Mouse (Mus musculus) large intestine, adult 2 months (tissue): ENCODE measurements around the gene Dmc1. TPM values are rescaled to one million over a fixed set of nuclear protein-coding genes. Genes with fewer than 3 reads are reported as not detected.

Experiments
- DNase-seq: peaks from one replicate; pipeline ENCODE4 v3.0.0-alpha.2; 2012; ENCODE audit warnings: low read depth, low spot score
- WGBS: fragments of 180-500 bp; shearing (Covaris S2); methylation state at CpG from one replicate; pipeline ENCODE4 v1.1.7; 2018; 5-methylcytosine and 5-hydroxymethylcytosine counted together
- polyA plus RNA-seq: library from polyadenylated mRNA; depleted of rRNA; stranded (reverse); fragments of >200 nt; gene quantifications from 2 replicates; pipeline ENCODE4 v1.2.3, GENCODE M21; 2012; rRNA removed

The Dmc1 gene
- polyA plus RNA-seq, 1 experiment, result 0.05 TPM

DNA sequence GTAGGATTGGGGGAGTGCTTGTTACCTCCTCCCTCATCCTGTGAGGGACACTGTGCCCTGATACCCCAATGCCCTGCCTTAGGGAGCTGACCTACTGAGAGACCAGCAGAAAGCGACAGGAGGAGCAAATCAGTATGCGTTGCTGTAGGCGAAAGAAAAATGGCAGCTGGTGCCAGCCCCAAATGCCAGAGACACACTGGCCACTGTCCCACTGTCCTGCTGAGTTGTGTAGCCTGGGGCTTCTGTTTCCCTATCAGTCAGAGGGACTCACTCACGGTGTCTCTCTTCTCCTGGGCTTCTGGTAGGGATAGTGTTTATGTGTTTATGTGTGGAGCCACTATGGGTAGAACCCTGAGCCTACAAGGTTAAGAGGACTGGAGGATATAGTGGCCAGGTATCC lies 87.2 kb downstream of the Dmc1 start:
- no peak for DNase-seq
- 85% methylated on average over 4 of the region's 4 CpGs for whole genome bisulfite sequencing

DNA sequence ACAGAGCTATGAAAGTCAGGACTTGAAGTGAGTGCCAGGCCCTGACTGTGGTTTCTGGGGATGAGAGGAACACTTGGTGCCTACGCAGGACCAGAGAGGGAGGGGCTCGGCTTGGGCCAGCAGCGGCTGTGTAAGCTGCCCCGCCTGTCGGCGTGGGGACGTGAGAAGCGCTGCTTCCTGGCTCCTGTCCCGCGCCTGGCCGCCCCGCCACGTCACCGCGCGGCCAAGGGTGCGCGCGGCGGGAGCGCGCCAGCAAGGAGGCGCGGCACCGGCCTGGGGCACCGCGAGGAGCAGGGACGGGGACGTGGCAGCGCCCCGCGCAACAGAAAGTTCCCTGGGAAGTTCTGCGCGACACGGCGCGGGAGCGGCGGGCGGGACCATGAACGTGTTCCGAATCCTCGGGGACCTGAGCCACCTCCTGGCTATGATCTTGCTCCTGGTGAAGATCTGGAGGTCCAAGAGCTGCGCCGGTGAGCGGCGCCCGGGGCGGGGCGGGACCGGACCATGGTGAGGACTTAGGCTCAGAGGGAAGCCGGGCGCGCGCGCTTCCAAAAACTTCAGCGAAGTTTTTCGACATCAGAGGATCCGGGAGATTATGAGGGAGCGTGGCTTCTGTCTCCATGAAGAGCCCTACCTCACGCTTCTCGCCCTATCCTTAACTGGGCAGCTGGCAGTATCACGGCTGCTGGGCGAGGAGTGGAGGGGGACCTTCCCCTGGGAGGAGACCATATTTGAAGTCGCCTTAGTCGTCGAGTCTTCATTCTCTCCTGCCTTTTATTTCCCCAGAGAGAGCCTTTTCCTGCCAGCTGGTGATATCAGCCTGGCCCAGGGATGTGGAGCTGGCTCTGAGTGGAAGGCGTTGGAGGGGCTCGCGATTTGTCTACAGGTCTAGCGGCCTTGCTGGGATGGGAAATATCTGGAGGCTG lies 88.5 kb downstream of the Dmc1 start, which contains the start of gene Kdelr3:
Gene Kdelr3, plus strand, starts transcription at position 241 of the 926 bp plus-strand sequence.
- peak; percentile 29 for DNase-seq
- WGBS, result 1% methylated on average over 70 of the region's 71 CpGs

GRCm38 (mm10) chr15:79513940-79514339 lies 91.0 kb downstream of the Dmc1 start:
- WGBS, result 10% methylated on average over 9 of the region's 9 CpGs
- DNase-seq, result no peak

DNA sequence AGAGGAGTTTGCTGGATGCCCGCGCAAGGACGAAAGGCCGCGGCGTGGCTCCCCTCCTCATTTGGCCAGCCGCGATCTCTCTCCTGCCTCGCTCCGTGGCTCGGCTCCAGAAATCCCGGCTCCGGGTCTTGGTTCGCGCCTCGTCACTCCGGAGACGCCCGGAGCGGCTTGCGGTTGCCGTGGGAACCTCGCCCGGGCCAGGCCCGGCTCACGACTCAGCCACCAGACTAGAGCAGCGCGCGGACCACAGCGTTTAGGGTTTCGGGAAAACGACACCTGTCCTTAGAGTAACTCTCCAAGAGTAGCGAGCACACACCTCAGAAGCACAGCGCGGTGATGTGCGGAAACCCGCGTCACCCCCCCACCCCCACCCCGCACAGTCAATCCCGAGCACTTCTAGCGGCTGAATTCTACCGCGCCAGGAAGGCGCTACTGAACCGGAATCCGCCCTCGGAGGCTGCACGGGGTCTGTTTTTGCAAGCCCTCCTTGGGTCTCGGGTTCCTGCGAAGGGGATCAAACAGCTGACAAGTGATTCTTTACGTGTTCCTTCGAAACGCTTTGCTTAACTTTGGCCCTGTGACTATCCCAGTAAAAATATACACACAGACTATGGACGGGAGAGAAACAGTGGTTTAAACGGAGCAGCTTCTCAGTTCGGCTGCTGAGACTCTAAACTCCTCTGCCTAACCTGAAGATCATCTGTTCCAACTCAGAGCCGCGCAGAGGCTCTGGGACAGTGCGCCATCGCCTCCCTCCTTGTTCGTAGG lies 93.2 kb downstream of the Dmc1 start:
- DNase-seq, result no peak

More for the DNA sequence above, 93.2 kb downstream of the Dmc1 start:
- WGBS, result 6% methylated on average over 61 of the region's 61 CpGs

Other genes starting within 250 kb of the Dmc1 start
- gene Tmem184b, start 201.5 kb downstream of the Dmc1 start, polyA plus RNA-seq, result 35.6 and 50.0 TPM in 2 replicates
- gene Csnk1e, start 149.5 kb downstream of the Dmc1 start, polyA plus RNA-seq, result 25.8 and 36.0 TPM in 2 replicates
- 0.05 TPM in 1 of 2 replicates, not detected in the other for gene Kcnj4, start 99.9 kb downstream of the Dmc1 start, polyA plus RNA-seq
- gene Kdelr3, start 88.7 kb downstream of the Dmc1 start, polyA plus RNA-seq, result 22.6 and 31.1 TPM in 2 replicates
- 91.2 and 159 TPM in 2 replicates for gene Ddx17, start 58.4 kb downstream of the Dmc1 start, polyA plus RNA-seq
- 0.16 and 0.78 TPM in 2 replicates for gene Fam227a, start 53.8 kb upstream of the Dmc1 start, polyA plus RNA-seq
- 8.0 and 12.5 TPM in 2 replicates for gene Cby1, start 54.1 kb upstream of the Dmc1 start, polyA plus RNA-seq
- gene Tomm22, start 65.8 kb upstream of the Dmc1 start, polyA plus RNA-seq, result 59.2 and 73.0 TPM in 2 replicates
- gene Josd1, start 82.8 kb upstream of the Dmc1 start, polyA plus RNA-seq, result 14.9 and 15.9 TPM in 2 replicates
- gene Gtpbp1, start 85.7 kb upstream of the Dmc1 start, polyA plus RNA-seq, result 28.8 and 29.1 TPM in 2 replicates
- 18.9 and 19.0 TPM in 2 replicates for gene Sun2, start 137.4 kb upstream of the Dmc1 start, polyA plus RNA-seq
- 21.3 and 22.5 TPM in 2 replicates for gene Dnal4, start 172.7 kb upstream of the Dmc1 start, polyA plus RNA-seq
- gene Nptxr, start 199.7 kb upstream of the Dmc1 start, polyA plus RNA-seq, result 0.71 and 1.0 TPM in 2 replicates
- not detected in 2 replicates for gene Npcd, start 229.1 kb upstream of the Dmc1 start, polyA plus RNA-seq
- 15.5 and 17.5 TPM in 2 replicates for gene Cbx6, start 229.6 kb upstream of the Dmc1 start, polyA plus RNA-seq